Mouse (Mus musculus) central nervous system, embryonic 14 days (tissue): Measurements from ENCODE around the gene Trmt6. TPM values are rescaled to one million over a fixed set of nuclear protein-coding genes. Genes with fewer than 3 reads are reported as not detected.

Experiments
- polyA plus RNA-seq: library from polyadenylated mRNA; depleted of rRNA; stranded (reverse); fragments of >200 nt; gene quantifications from 2 replicates; pipeline ENCODE4 v1.2.3, GENCODE M21; 2012; rRNA removed

Trmt6 gene
- polyA plus RNA-seq, result 29.4 and 31.0 TPM in 2 replicates

GRCm38 (mm10) chr2:132815608-132816314 lies at the start of gene Trmt6, which contains the start of gene Mcm8:
TSS of gene Trmt6 (minus strand) at chr2:132816055.
TSS of gene Mcm8 (plus strand) at chr2:132816141.

GRCm38 (mm10) chr2:132846407-132847358 lies 30.8 kb upstream of the Trmt6 start, which contains the start of gene Crls1:
TSS of gene Crls1 (plus strand) at chr2:132846666.

GRCm38 (mm10) chr2:132780978-132781377 lies 34.9 kb downstream of the Trmt6 start, which contains the start of gene Chgb:
TSS of gene Chgb (plus strand) at chr2:132781278.

Other genes with a start within 250 kb of the Trmt6 start
- gene Gpcpd1, start 228.3 kb downstream of the Trmt6 start, polyA plus RNA-seq, result 53.2 and 56.4 TPM in 2 replicates
- gene Shld1, start 129.1 kb downstream of the Trmt6 start, polyA plus RNA-seq, result 23.2 and 25.1 TPM in 2 replicates
- gene Chgb, start 34.8 kb downstream of the Trmt6 start, polyA plus RNA-seq, result 34.1 and 39.6 TPM in 2 replicates
- gene Mcm8, start 86 bp upstream of the Trmt6 start, polyA plus RNA-seq, result 6.5 and 7.9 TPM in 2 replicates
- gene Crls1, start 30.6 kb upstream of the Trmt6 start, polyA plus RNA-seq, result 24.5 and 29.8 TPM in 2 replicates
- 0.09 and 0.10 TPM in 2 replicates for gene Lrrn4, start 64.8 kb upstream of the Trmt6 start, polyA plus RNA-seq
- gene Fermt1, start 129.9 kb upstream of the Trmt6 start, polyA plus RNA-seq, result 0.04 and 0.63 TPM in 2 replicates